Mouse (Mus musculus) mouse trophoblast stem cell (cell line): Measurements from ENCODE around the gene Rrnad1.
"Not testable (repeated sequence)": the region's sequence is repeated elsewhere in the genome, so short reads cannot be mapped to it uniquely, and the experiment has no call there.

Experiments
- in situ Hi-C, 2 experiments: fragments of 300-500 bp; cut with MseI, MboI; formaldehyde crosslinking; loops; 2 replicates in 1 of 2; 3 replicates in 1 of 2; pipeline ENCODE4 v1.15.1; 2025

Rrnad1 gene

GRCm38 (mm10) chr3:87918551-87918950, 12.0 kb downstream of the Rrnad1 start:
- in situ Hi-C loops = no loop called here

- in situ Hi-C loops = no loop called here
Observed at GRCm38 (mm10) chr3:87916990-87917389, 13.5 kb downstream of the Rrnad1 start.

- in situ Hi-C loops = no loop called here
Observed at GRCm38 (mm10) chr3:87913891-87914290, 16.6 kb downstream of the Rrnad1 start.

- in situ Hi-C loops = no loop called here
Observed at GRCm38 (mm10) chr3:87913491-87913890, 17.0 kb downstream of the Rrnad1 start.

DNA sequence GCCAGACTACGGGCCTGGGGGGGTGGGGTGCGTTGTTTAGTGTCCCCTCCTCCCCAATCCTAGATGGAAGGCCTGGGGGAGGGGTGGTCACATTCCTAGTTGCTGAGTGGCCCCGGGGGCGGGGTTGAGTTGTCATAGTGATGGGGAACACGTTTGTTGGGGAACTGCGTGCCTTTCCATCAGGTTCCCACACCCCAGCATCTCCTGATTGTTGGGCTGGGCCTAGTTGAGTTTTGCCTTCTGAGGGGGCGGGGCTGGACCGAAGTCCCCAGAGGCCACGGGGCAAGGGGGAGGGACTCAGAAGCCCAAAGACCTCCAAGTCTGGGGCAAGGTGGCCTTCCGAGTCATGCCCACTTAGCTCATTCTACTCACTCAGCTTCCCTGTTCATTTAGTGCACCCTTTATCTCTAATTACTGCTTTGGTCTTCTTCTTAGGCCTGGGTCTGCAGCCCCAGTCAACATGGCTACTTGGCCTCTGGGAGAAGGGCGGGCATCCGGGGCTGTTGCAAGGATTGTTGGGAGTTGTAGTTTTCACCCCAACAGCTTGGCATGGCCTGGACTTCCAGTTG, 19.9 kb downstream of the Rrnad1 start:
- in situ Hi-C loops = no loop called here

GRCm38 (mm10) chr3:87909874-87910273, 20.6 kb downstream of the Rrnad1 start:
- in situ Hi-C loops = no loop called here

- in situ Hi-C loops = no loop called here
Observed at GRCm38 (mm10) chr3:87909381-87909780, 21.1 kb downstream of the Rrnad1 start.

DNA sequence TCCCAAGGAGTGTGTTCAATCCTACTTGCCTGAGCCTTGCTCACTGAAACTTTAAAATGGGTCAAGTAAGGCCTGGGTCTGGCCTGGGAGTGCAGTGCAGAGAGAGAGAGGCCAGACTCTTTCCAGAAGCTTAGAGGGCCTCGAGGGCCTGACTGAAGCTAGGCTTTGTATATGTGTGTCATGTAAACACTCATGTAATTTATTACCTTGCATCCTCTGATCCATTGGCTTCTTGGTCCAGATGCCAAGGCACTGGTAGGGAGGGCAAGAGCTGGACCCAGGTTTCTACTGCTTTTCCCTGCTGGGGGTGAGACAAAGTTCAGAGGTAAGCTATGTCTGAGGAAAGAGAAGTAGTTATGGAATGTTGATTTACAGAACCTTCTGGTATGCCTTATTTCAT, 22.6 kb downstream of the Rrnad1 start:
- in situ Hi-C loops = no loop called here

GRCm38 (mm10) chr3:87906981-87907857, 23.3 kb downstream of the Rrnad1 start:
- in situ Hi-C loops = no loop called here

DNA sequence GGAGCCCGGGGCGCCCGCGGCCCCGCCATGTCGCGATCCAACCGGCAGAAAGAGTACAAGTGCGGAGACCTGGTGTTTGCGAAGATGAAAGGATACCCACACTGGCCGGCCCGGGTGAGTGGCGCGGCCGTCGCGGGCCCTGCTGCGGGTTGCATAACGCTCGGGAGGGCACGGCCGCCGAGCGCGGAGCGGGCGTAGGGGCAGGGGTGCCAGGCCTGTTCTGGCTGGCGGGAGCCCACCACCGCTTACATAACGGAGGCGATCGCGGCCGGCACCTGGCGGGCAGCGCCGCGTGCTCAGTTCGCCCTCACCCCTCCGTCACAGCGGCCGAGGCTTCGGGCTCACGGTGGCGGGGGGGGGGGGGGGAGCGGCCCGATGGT, 23.9 kb downstream of the Rrnad1 start:
- in situ Hi-C loops = no loop called here

GRCm38 (mm10) chr3:87905880-87906485, 24.5 kb downstream of the Rrnad1 start, which contains the start of gene Hdgf:
Gene Hdgf (plus strand): TSS chr3:87906321.
- in situ Hi-C loops = no loop called here

GRCm38 (mm10) chr3:87903821-87904220, 26.7 kb downstream of the Rrnad1 start:
- in situ Hi-C loops = no loop called here

GRCm38 (mm10) chr3:87901959-87902358, 28.6 kb downstream of the Rrnad1 start:
- in situ Hi-C loops = not testable (repeated sequence)

DNA sequence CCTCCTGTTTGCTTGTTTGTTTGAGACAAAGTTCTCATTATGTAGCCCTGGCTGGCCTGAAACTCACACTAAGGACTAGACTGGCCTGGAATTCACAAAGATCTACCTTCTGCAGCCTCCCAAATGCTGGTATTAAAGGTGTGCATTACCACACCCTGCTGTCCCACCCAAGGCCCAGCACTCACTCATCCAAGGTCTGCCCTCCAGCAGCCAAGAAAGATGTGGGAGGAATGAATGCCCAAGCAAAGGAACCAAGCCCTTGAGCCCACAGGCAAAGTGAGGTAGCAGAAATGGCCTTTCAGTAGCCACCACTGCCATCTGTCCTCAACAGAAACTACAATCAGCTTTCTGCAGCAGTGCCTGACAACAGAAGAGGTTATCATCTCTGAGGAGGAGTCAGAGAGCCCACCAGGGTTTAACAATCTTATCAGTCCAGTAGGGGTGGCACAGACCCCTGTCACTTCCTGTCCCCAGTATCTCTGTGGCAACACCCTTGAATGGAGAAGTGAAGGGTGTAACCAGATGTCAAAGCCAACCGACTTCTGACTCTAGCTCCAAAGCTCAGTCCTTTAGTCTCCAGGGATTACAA, 29.4 kb downstream of the Rrnad1 start:
- in situ Hi-C loops = no loop called here

- in situ Hi-C loops = no loop called here
Observed at GRCm38 (mm10) chr3:87899776-87900175, 30.7 kb downstream of the Rrnad1 start.

DNA sequence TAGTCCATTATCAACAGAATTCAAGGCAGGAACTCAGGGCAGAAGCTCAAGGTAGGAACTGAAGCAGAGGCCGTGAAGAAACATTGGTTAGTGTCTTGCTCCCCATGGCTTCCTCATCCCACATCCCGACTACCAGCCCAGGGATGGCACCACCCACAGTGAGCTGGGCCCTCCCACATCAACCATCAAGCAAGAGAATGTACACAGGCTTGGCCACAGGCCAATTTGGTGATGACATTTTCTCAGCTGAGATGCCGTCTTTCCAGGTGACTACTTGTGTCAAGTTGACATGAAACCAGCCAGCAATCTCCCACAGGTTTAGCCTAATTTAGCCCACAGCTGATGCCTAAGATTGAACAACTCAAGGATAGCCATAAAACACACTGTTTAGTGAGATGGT, 31.3 kb downstream of the Rrnad1 start:
- in situ Hi-C loops = no loop called here

- in situ Hi-C loops = no loop called here
Observed at GRCm38 (mm10) chr3:87893367-87893905, 37.1 kb downstream of the Rrnad1 start.

GRCm38 (mm10) chr3:87891481-87891880, 39.0 kb downstream of the Rrnad1 start:
- in situ Hi-C loops = no loop called here

DNA sequence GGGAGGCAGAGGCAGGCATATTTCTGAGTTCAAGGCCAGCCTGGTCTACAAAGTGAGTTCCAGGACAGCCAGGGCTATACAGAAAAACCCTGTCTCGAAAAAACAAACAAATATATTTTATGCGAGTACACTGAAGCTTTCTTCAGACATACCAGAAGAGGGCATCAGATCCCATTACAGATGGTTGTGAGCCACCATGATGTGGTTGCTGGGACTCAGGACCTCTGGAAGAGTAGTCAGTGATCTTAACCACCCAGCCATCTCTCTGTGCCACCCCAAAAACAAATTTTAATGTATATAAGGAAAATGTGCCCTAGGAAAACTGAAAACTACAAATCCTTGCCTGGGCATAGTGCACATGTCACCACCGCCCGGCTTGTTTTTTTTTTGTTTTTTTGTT, 43.1 kb downstream of the Rrnad1 start:
- in situ Hi-C loops = not testable (repeated sequence)

DNA sequence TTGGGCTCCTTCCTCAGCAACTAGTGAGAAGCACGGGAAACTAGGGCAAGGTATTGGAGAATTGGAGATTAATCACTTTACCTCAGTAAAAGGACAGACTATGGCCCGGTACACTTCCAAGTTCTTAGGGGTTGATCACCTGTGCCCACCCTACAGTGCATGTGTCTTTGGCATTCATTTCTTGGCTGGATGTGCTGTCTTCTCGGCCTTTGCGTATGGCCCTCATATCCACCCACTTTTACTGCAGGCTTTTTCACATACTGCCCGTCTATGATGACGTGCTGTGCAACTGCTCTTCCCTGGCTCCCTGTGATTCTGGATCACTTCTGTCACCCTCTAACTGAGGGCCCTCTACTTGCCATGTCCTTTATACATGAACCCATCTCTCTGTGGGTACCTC, 44.1 kb downstream of the Rrnad1 start:
- in situ Hi-C loops = no loop called here

DNA sequence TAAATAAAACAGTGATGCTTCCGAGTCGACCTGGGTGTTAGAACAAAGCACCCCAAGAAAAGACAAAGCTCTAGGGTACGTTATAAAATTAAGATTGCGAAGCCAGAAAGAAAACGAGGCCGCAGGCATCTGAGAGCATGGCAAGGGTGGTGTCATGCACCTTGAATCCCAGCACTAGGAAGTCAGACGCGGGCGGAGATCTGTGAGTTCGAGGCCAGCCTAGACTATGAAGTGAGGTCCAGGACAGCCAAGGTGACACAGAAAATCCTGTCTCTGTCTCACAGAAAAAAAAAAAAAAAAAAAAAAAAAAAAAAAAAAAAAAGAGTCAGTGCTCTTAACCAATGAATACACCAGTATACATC, 44.5 kb downstream of the Rrnad1 start:
- in situ Hi-C loops = no loop called here

GRCm38 (mm10) chr3:87885281-87886003, 45.1 kb downstream of the Rrnad1 start, which contains the start of gene Prcc:
Gene Prcc (minus strand): TSS chr3:87885608.
- in situ Hi-C loops = no loop called here
